Comparison of ENCODE assay signal across 15 mouse cellular contexts in genomic region chr13:31911956-31912355, GRCm38 (mm10).
DNase-seq lines count a peak whose midpoint lies in the region; ATAC-seq and TF ChIP-seq lines count a peak whose summit lies in the region.
"Had no signal": no experiment of that assay in that cellular context is flagged by ENCODE, and none has a peak within 500 bp of the region (broad histone marks: within the 10 kb centered on the region; RNA-seq: fewer than 3 reads in every experiment).

No protein-coding gene starts in this region.

- H3K4me2 ChIP-seq in hindbrain, postnatal 0 days (ENCODE audit: low read depth, low read length): no peak overlapping the region
- no peak overlapping the region for H3K4me2 ChIP-seq in midbrain, embryonic 13.5 days (replicated peaks)
- H3K4me2 ChIP-seq in midbrain, embryonic 16.5 days (ENCODE audit: low read length): no peak overlapping the region
- H3K4me2 ChIP-seq: neural tube, embryonic 13.5 days had no signal

- H3K4me1 ChIP-seq in hindbrain, embryonic 10.5 days (replicated peaks): peaks cover 31% of the 10 kb centered on the region
- H3K4me1 ChIP-seq in hindbrain, postnatal 0 days (ENCODE audit: insufficient read depth, low read length): 0 out of 2 replicates have a peak, but pooled peaks cover 3% of the 10 kb centered on the region
- H3K4me1 ChIP-seq in midbrain, embryonic 13.5 days (replicated peaks): 0 out of 2 replicates have a peak, but pooled peaks cover 6% of the 10 kb centered on the region
- no peaks in the 10 kb centered on the region for H3K4me1 ChIP-seq in midbrain, embryonic 16.5 days (ENCODE audit: control insufficient read depth, insufficient read depth, low read length)
- peaks cover 42% of the 10 kb centered on the region for H3K4me1 ChIP-seq in embryonic facial prominence, embryonic 10.5 days

- H3K36me3 ChIP-seq in hindbrain, embryonic 10.5 days: no peaks in the 10 kb centered on the region
- H3K36me3 ChIP-seq in hindbrain, postnatal 0 days (ENCODE audit: insufficient read depth, low read length): no peaks in the 10 kb centered on the region
- no peaks in the 10 kb centered on the region for H3K36me3 ChIP-seq in midbrain, embryonic 13.5 days
- no peaks in the 10 kb centered on the region for H3K36me3 ChIP-seq in midbrain, embryonic 16.5 days (ENCODE audit: control insufficient read depth, insufficient read depth, low read length)
- no peaks in the 10 kb centered on the region for H3K36me3 ChIP-seq in embryonic facial prominence, embryonic 10.5 days (replicated peaks)
- H3K36me3 ChIP-seq: neural tube, embryonic 13.5 days had no signal

- H3K4me3 ChIP-seq in hindbrain, embryonic 10.5 days: no peak overlapping the region
- no peak overlapping the region for H3K4me3 ChIP-seq in hindbrain, postnatal 0 days (ENCODE audit: low read length)
- no peak overlapping the region for H3K4me3 ChIP-seq in midbrain, embryonic 13.5 days (replicated peaks)
- no peak overlapping the region for H3K4me3 ChIP-seq in midbrain, embryonic 16.5 days (ENCODE audit: low read depth, low read length)
- no peak overlapping the region for H3K4me3 ChIP-seq in embryonic facial prominence, embryonic 10.5 days
- H3K4me3 ChIP-seq: erythroblast, embryonic 14.5 days; neural tube, embryonic 13.5 days had no signal

- 9% methylated on average over 5 of the region's 5 CpGs for WGBS in hindbrain, embryonic 10.5 days
- 31% methylated on average over 5 of the region's 5 CpGs for WGBS in hindbrain, postnatal 0 days
- 13% methylated on average over 5 of the region's 5 CpGs for WGBS in midbrain, embryonic 13.5 days
- 15% methylated on average over 5 of the region's 5 CpGs for WGBS in midbrain, embryonic 16.5 days
- WGBS in embryonic facial prominence, embryonic 10.5 days: 6% methylated on average over 5 of the region's 5 CpGs

- H3K9me3 ChIP-seq in hindbrain, embryonic 10.5 days: no peaks in the 10 kb centered on the region
- H3K9me3 ChIP-seq in hindbrain, postnatal 0 days (ENCODE audit: low read length): no peaks in the 10 kb centered on the region
- no peaks in the 10 kb centered on the region for H3K9me3 ChIP-seq in midbrain, embryonic 13.5 days
- H3K9me3 ChIP-seq in midbrain, embryonic 16.5 days (replicated peaks; ENCODE audit: control insufficient read depth, low read length, poor library complexity, severe bottlenecking): no peaks in the 10 kb centered on the region
- no peaks in the 10 kb centered on the region for H3K9me3 ChIP-seq in embryonic facial prominence, embryonic 10.5 days
- H3K9me3 ChIP-seq: neural tube, embryonic 13.5 days had no signal

- peak; percentile 67 for DNase-seq in hindbrain, embryonic 10.5 days (ENCODE audit: low spot score)
- no peak for DNase-seq in hindbrain, postnatal 0 days (ENCODE audit: low spot score)
- peak; percentile 75 for DNase-seq in embryonic facial prominence, embryonic 10.5 days (ENCODE audit: low spot score)
- peak; percentile 54 for DNase-seq in mesoderm, embryonic 11.5 days (ENCODE audit: low read depth, low spot score)
- no peak for DNase-seq in lung, postnatal 36 days
- DNase-seq: adrenal gland, postnatal 14 days; cerebellum, postnatal 25 days; heart, postnatal 10 days; layer of hippocampus, postnatal 36 days; lung, adult 2 months; thymus, adult 18-20 months had no signal

- peak overlapping the region; percentile 62 for H3K27ac ChIP-seq in hindbrain, embryonic 10.5 days
- H3K27ac ChIP-seq in hindbrain, postnatal 0 days: no peak overlapping the region
- H3K27ac ChIP-seq in midbrain, embryonic 13.5 days: no peak overlapping the region
- no peak overlapping the region for H3K27ac ChIP-seq in midbrain, embryonic 16.5 days (ENCODE audit: low read length)
- peak overlapping the region; percentile 72 for H3K27ac ChIP-seq in embryonic facial prominence, embryonic 10.5 days (replicated peaks)
- H3K27ac ChIP-seq: neural tube, embryonic 13.5 days had no signal

- H3K9ac ChIP-seq in hindbrain, postnatal 0 days (replicated peaks; ENCODE audit: low read length): no peak overlapping the region
- no peak overlapping the region for H3K9ac ChIP-seq in midbrain, embryonic 13.5 days (replicated peaks)
- no peak overlapping the region for H3K9ac ChIP-seq in midbrain, embryonic 16.5 days (ENCODE audit: low read depth, low read length)
- H3K9ac ChIP-seq: neural tube, embryonic 13.5 days had no signal

- TF ChIP-seq CTCF in hindbrain, postnatal 0 days (IDR thresholded peaks at IDR 0.05; ENCODE audit: low read depth): no peak

- H3K27me3 ChIP-seq in hindbrain, embryonic 10.5 days (ENCODE audit: insufficient read depth, poor library complexity, severe bottlenecking): no peaks in the 10 kb centered on the region
- no peaks in the 10 kb centered on the region for H3K27me3 ChIP-seq in hindbrain, postnatal 0 days (ENCODE audit: insufficient read depth, low read length)
- no peaks in the 10 kb centered on the region for H3K27me3 ChIP-seq in midbrain, embryonic 13.5 days
- no peaks in the 10 kb centered on the region for H3K27me3 ChIP-seq in midbrain, embryonic 16.5 days (ENCODE audit: control insufficient read depth, insufficient read depth, low read depth, low read length)
- H3K27me3 ChIP-seq in embryonic facial prominence, embryonic 10.5 days (replicated peaks; ENCODE audit: low read depth, poor library complexity, severe bottlenecking): peaks cover 32% of the 10 kb centered on the region
- H3K27me3 ChIP-seq: neural tube, embryonic 13.5 days had no signal

- no peak for ATAC-seq in hindbrain, postnatal 0 days
- ATAC-seq in midbrain, embryonic 13.5 days: 0 out of 2 replicates have a peak, but pooled peaks have one; percentile 24
- ATAC-seq in midbrain, embryonic 16.5 days: no peak

Comparison
In these comparisons a context has a peak if more than half of its experiments do, and no peak if none do; other contexts are left out.
1. DNase-seq: peak in hindbrain, embryonic 10.5 days (single experiment), embryonic facial prominence, embryonic 10.5 days (single experiment) and mesoderm, embryonic 11.5 days (single experiment); none in hindbrain, postnatal 0 days (single experiment) and lung, postnatal 36 days (single experiment).
2. H3K27ac ChIP-seq: peak in hindbrain, embryonic 10.5 days (single experiment) and embryonic facial prominence, embryonic 10.5 days (single experiment); none in hindbrain, postnatal 0 days (single experiment), midbrain, embryonic 13.5 days (single experiment) and midbrain, embryonic 16.5 days (single experiment).